Mouse (Mus musculus) inflammation-experienced regulatory T-cells, adult 6 months (primary cell): ENCODE measurements at regions not wholly inside any gene's neighbourhood (a gene's known extent, or its start where the extent isn't known, plus 50 kb on each side); places are given as distances from the start of the nearest gene placed in this dataset.

ENCODE experiments used
- ATAC-seq: one replicate; pipeline ENCODE4 v1.8.0; 2017

GRCm38 (mm10) chr16:5455352-5455965 is 199.7 kb upstream of the Eef2kmt start:
- no peak for ATAC-seq

DNA sequence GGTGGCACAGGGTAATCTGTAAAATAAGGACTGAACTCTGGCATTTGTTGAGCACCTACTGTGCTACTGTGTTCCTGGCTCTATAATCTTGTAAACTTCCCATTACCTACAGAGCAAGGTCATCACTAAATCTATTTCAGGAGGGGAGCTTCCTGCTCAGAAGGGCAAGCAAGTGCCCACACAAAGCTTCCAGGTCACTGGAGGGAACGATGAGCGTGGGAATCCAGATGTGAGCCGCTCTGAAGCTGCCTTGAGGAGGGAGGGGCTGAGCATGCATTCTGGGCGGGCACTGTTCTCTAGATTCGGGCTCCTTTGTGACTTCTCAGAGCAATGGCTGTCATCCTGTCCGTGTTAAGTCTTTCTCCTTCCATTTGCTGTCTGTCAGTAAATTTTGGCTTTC is 198.5 kb upstream of the Eef2kmt start:
- peak; percentile 47 for ATAC-seq

GRCm38 (mm10) chr16:5452971-5453370 is 197.2 kb upstream of the Eef2kmt start:
- peak; percentile 78 for ATAC-seq

DNA sequence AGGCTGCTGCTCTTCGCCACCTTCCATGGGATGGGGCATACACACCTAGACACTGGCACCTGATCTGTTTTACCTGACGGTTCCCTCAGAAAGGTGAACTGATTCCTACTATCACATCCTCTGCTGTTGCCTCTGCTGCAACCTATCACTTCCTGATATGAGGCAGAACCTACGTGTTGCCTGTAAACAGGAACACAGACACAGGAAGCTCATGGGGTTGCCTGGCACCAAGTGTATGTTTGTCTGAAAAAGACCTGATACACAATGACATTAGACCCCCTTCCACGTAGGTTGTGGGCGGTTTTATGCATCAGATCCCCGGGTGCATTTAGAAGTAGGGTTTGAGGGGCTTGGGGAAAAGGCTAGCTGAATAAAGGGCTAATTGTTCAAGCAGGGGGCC is 190.0 kb upstream of the Eef2kmt start:
- peak; percentile 100 for ATAC-seq

GRCm38 (mm10) chr16:5444785-5445184 is 189.0 kb upstream of the Eef2kmt start:
- ATAC-seq: no peak

GRCm38 (mm10) chr16:5439717-5440116 is 183.9 kb upstream of the Eef2kmt start:
- ATAC-seq: no peak

DNA sequence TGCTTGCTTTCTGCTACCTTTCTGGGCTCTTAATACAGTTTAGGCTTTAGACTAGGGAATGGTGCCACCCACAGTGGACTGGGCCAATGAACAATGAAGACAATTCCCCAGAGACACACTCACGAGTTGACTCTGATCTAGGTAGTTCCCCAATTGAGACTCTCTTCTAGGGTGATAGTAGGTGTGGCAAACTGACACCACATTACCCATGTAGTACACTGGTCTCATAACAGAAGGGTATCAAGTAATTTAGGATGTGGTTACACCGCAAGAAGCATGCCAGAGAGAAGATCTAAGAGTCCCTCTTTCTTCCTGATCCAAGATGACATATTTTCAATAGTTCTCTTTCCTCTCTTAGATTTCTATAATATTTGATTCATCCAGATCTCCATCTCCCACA is 182.6 kb upstream of the Eef2kmt start:
- peak; percentile 70 for ATAC-seq

DNA sequence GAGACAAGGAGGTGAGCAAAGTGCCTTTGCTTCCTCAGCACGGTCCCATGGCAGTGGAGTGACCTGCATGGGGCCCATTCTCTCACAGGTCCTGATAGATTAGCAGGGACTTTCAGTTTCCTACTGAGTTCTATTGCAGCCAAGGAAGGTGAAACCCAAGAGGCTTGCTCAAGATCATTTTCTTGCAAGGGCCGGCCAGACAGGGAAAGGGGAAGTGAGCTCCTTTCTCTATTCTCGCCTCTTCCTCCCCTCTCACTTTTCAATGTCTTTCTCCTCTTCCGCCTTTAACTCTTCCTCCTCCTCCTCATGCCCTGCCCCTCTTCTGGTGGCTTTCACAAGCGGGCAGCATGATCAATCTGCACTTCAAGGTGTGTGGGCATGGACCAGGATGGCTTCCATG is 175.9 kb upstream of the Eef2kmt start:
- ATAC-seq: no peak

- ATAC-seq: no peak
These were observed 175.3 kb upstream of the Eef2kmt start for GRCm38 (mm10) chr16:5431111-5431510.

- no peak for ATAC-seq
These were observed 173.7 kb upstream of the Eef2kmt start for GRCm38 (mm10) chr16:5429466-5429865.

DNA sequence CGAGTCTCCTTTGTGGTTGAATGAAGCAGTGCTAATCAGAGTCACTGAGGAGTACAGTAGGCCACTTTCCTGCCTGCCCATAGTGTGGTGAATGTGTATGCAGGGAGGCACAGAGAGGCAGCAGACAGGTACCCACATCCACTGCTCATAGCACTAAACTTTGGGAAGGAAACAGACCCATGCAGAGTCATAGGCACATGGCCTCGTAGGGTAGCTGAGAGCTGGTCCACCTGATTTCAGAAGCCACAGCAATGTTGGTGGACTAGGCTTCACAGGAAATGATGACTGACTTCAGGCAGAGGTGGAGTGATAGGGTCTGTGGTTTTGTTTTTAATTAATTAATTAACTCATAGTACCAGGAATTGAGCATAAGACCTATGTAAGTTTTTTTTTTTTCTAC is 170.1 kb upstream of the Eef2kmt start:
- ATAC-seq: peak; percentile 78

- ATAC-seq: no peak
These were observed 166.3 kb upstream of the Eef2kmt start for GRCm38 (mm10) chr16:5422041-5422440.

DNA sequence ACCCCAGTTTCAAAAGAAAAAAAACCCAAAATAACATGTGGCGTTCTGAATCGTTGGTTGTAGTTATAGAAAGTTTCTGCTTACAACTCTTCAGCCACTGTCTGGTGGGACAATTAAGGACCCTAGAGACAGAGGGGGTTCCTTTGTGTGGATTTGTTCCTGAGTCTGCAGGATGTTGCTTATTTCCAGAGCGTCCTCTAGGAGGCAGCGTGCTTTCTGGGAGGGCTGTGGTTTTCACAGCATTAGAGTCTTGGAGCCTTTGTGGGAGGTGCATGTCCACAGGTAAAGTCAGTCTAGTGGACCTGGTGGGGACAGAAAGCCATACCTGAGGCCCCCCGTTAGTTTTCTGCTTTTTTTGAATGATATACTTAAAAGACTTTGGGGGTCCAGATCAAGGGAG is 165.8 kb upstream of the Eef2kmt start:
- no peak for ATAC-seq

- no peak for ATAC-seq
These were observed 163.7 kb upstream of the Eef2kmt start for GRCm38 (mm10) chr16:5419467-5419866.

DNA sequence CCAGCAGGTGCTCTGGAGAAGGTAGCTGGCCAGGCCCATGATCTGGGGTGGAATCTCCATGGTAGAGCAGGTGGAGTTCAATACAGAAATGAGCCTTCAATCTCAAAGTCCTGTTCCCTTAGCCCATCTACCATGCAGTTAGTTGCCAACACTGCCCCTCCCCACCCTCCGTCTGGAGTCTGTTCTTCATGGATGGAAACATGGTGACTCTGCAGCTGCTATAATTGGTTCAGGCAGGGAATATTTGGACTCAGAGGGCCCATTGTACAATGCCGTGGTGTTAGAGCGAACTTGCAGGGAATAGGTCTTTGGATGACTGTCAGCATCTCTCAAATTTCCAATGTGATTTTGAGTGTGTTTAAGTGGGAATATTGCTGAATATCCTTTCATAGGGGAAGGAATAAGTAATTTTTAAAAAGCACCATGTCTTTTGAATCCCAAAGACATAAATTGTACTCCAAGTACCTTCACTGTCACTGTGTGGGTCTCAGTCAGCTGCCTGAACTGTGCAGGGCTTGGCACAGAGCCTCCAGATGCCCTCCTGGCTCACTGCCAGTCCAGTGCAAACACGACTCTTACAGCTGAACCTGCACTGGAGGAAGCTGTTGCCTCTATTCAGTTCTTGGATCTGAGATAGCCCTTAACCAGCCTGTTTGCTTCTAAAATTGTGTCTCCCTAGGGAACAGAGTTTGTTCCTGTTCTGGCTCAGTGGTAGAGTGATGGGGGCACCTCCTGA is 162.8 kb upstream of the Eef2kmt start:
- no peak for ATAC-seq

GRCm38 (mm10) chr16:5415310-5415709 is 159.5 kb upstream of the Eef2kmt start:
- ATAC-seq: no peak

GRCm38 (mm10) chr16:5411819-5412385 is 156.1 kb upstream of the Eef2kmt start:
- ATAC-seq: peak; percentile 52

- peak; percentile 69 for ATAC-seq
These were observed 150.9 kb upstream of the Eef2kmt start for GRCm38 (mm10) chr16:5406711-5407110.

DNA sequence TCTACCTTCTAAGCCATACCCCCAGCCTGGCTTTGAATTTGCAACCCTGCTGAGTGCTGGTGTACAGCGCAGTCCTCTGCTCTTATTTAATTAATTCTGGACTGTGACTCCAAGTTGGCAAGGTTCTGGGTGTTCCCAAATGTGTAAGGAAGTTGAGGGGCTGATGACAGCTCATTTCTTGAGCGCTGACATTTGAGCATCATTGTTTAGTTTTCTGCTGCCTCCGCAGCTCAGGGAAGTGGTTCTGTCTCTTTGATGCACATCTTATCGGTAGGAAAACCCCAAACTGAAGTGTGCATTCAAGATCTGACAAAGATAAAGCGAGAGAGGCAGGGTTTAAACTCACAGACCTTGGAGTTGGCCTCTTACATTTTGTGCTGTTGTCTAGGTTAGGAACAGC is 137.6 kb upstream of the Eef2kmt start:
- ATAC-seq: peak; percentile 92

DNA sequence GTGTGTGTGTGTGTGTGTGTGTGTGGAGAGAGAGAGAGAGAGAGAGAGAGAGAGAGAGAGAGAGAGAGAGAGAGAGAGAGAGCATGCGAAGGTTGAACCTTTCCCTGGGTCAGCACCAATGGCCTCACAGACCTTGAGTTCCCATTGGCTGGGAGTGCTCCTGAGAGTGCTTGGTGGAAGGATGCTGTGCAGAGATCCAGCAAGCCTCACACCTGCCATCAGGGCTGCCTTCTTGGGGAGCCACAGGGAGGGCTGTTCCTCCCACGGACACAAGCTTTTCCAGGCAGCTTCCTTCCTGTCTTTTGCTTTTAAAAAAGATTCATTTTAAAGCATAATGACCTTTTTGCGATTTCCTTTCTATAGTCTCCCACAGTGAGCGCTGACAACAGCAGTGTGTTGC is 127.1 kb upstream of the Eef2kmt start:
- ATAC-seq: peak; percentile 18

DNA sequence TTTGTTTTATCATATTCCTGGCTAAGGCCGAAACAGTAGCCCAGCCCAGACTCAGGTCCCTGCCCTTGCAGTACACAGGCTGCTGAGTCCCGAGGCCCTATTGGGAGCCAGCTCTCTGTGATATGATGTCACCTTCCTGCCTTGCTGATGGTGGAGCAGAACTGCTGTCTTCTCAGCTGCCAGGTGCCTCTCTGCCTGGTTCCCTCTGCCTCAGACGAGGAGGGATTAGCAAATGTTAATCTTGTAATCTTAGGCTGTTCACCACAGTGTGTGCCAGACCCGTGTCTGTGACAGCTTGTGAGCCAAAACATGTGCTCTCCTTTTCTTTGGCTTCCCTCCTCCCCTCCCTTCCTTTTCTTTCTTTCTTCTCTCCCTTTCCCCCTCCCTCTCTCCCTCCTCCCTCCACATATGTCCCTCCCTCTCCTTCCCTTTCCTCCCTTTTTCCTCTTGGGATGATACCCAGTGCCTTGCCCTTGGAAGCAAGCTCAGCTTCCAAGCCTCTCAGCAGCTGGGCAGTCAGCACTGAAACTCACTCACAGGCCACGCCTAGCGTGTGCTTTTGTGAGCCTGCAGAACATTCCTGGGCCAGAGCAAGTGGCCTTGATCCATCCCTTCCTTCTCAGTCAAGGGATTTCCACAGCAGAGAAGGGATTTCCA is 126.6 kb upstream of the Eef2kmt start:
- peak; percentile 50 for ATAC-seq

DNA sequence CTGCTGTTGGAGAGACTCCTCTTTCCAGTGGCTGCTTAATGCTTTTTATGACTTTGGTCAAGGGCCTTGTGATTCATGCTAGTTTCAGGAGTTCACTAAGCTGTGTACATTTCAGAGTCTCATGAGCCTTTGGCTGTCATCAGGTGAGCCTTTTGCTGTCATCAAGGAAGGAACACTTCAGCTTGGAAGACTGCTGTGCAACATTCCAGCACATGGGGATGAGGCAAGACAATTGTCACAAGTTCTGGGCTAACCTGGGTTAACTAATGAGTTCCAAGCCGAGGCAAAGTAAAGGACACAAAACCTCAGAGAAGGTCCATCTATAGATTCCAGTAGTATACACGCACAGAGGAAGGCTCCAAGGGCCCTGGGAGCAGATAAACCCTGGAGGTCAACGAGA is 124.8 kb upstream of the Eef2kmt start:
- ATAC-seq: no peak

GRCm38 (mm10) chr16:5377001-5377400 is 121.2 kb upstream of the Eef2kmt start:
- ATAC-seq: no peak
